Mouse (Mus musculus) neutrophil, adult 5-6 weeks (primary cell): ENCODE measurements around the gene Rap2b. TPM values are rescaled to one million over a fixed set of nuclear protein-coding genes. Genes with fewer than 3 reads are reported as not detected.

Experiments used
- ATAC-seq: fragments of 151-379, 151-347 bp; 2 replicates; pipeline ENCODE4 v1.8.0; 2017; ENCODE audit warnings: mild to moderate bottlenecking, moderate TSS enrichment; ENCODE audit not compliant: insufficient number of reproducible peaks, poor library complexity, low FRiP score, severe bottlenecking; ENCODE audit errors: extremely low read depth
- total RNA-seq: library from RNA; stranded (forward); fragments of 200-1000 nt; gene quantifications from 2 replicates; pipeline ENCODE4 v1.2.3, GENCODE M21; 2017

The Rap2b gene
- 8.5 and 8.6 TPM in 2 replicates for total RNA-seq

- no peak for ATAC-seq
These were observed at the start of gene Rap2b for GRCm38 (mm10) chr3:61361338-61361737. Rap2b (plus strand) TSS chr3:61361638.

- no peak for ATAC-seq
These were observed 46.4 kb upstream of the Rap2b start for GRCm38 (mm10) chr3:61315002-61315401.

GRCm38 (mm10) chr3:61320031-61320430 is 41.4 kb upstream of the Rap2b start:
- no peak for ATAC-seq

GRCm38 (mm10) chr3:61321632-61322031 is 39.8 kb upstream of the Rap2b start:
- peak; percentile 56; the same call in 1 of the 2 replicates for ATAC-seq

GRCm38 (mm10) chr3:61336205-61336604 is 25.2 kb upstream of the Rap2b start:
- no peak for ATAC-seq

GRCm38 (mm10) chr3:61337230-61337629 is 24.2 kb upstream of the Rap2b start:
- ATAC-seq, result no peak

- ATAC-seq, result no peak
These were observed 21.1 kb upstream of the Rap2b start for GRCm38 (mm10) chr3:61340321-61340720.

- no peak for ATAC-seq
These were observed 17.4 kb upstream of the Rap2b start for GRCm38 (mm10) chr3:61344031-61344430.

- no peak for ATAC-seq
These were observed 15.8 kb upstream of the Rap2b start for GRCm38 (mm10) chr3:61345636-61346035.

GRCm38 (mm10) chr3:61348036-61348614 is 13.3 kb upstream of the Rap2b start:
- ATAC-seq, result no peak

- no peak for ATAC-seq
These were observed 12.0 kb upstream of the Rap2b start for GRCm38 (mm10) chr3:61349433-61349832.

- no peak for ATAC-seq
These were observed 6.0 kb upstream of the Rap2b start for GRCm38 (mm10) chr3:61355464-61355863.

GRCm38 (mm10) chr3:61358107-61358506 is 3.3 kb upstream of the Rap2b start:
- peak; percentile 58; the same call in 1 of the 2 replicates for ATAC-seq

GRCm38 (mm10) chr3:61358756-61359293 is 2.6 kb upstream of the Rap2b start:
- no peak for ATAC-seq

- no peak for ATAC-seq
These were observed 1.4 kb downstream of the Rap2b start for GRCm38 (mm10) chr3:61362821-61363160.

GRCm38 (mm10) chr3:61363161-61363988 is 1.9 kb downstream of the Rap2b start:
- peak; percentile 39 for ATAC-seq

GRCm38 (mm10) chr3:61363989-61364660 is 2.7 kb downstream of the Rap2b start:
- peak; percentile 81 for ATAC-seq

- no peak for ATAC-seq
These were observed 3.2 kb downstream of the Rap2b start for GRCm38 (mm10) chr3:61364661-61364977.

- ATAC-seq, result 0 out of 2 replicates have a peak, but pooled peaks have one; percentile 4
These were observed 3.7 kb downstream of the Rap2b start for GRCm38 (mm10) chr3:61364978-61365778.
